Mouse (Mus musculus) liver, postnatal 0 days (tissue): ENCODE results near the gene Mbnl2.

Experiments
- CTCF ChIP-seq: sonication (generic); IDR thresholded peaks from 2 replicates; pipeline ENCODE4 v1.5.1; 2016; ENCODE audit warnings: antibody characterized with exemption, low read depth
- EP300 ChIP-seq: IDR thresholded peaks from 2 replicates; pipeline ENCODE4 v1.6.1; 2016; ENCODE audit warnings: antibody characterized with exemption, low read depth, mild to moderate bottlenecking

DNA sequence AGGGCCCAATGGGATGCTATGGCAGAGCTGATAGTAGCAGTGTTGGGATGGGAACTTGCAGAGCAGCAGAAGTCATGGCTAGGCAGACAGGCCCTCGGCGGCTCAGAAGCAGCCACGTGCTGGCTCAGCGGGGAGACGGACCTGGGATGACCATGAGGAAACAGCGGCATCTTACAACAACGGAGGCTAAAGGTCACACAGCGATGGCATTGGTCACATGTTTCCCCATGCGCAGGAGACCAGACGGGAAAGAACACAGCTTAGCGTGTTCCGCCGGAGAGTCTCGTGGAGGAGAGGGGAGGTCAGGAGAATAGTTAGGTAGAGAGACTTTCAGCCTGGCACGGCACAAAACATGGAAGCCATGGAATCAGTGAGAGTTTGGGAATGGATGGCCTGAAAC, 125.7 kb downstream of the Mbnl2 start:
- TF ChIP-seq CTCF, result no peak
- TF ChIP-seq EP300, result no peak
